Mouse (Mus musculus): Measurements from ENCODE around the gene AK157302. TPM values are rescaled to one million over a fixed set of nuclear protein-coding genes. Genes with fewer than 3 reads are reported as not detected.

The AK157302 gene
- polyA plus RNA-seq, 1 experiment, result 0.04 TPM

GRCm38 (mm10) chr13:21502296-21502695, 7.3 kb downstream of the AK157302 start:
- no peak for TF ChIP-seq GATA1 (IDR thresholded peaks at IDR 0.05; ENCODE audit: low read length)

DNA sequence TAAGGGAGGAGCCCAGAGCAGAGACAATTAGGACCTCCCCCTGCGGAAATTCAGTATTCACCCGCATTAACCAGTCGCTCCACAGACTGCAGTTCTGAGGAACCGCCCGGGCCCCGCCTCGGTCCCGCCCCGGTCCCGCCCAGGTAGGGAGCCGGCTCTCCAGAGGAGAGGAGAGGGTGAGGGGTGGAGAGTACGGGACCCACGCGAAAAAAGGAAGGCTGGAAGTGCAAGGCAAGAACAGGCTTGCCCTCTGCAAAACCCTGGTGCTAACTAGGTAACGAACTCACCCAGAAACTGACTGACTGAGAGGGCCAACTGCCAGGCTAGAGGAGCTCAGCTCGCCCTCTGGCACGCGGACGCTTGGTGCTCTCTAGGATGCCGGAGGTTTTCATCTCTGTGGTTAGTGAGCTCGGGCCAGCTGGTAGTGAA, 11.2 kb downstream of the AK157302 start:
- TF ChIP-seq GATA1 (IDR thresholded peaks at IDR 0.05; ENCODE audit: low read length), result no peak

DNA sequence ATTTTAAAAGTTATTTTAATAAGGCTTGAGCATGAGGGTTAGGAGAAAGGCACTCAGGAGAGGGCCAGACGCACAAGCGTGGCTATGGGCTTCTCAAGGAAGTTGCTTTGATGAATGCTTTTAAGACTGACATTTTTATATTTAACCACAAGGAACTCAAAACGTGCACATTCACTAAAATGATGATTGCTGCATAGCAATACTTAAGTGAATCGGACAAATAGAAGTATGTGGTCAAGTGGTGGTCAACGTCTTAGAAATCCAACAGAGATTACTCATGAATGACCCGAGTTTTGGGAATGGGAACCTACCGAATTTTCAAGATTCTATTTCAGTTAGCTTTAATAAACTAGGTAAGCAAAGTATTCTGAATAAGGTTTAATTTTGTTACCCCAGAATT, 35.1 kb downstream of the AK157302 start:
- TF ChIP-seq GATA1 (IDR thresholded peaks at IDR 0.05; ENCODE audit: low read length), result no peak

DNA sequence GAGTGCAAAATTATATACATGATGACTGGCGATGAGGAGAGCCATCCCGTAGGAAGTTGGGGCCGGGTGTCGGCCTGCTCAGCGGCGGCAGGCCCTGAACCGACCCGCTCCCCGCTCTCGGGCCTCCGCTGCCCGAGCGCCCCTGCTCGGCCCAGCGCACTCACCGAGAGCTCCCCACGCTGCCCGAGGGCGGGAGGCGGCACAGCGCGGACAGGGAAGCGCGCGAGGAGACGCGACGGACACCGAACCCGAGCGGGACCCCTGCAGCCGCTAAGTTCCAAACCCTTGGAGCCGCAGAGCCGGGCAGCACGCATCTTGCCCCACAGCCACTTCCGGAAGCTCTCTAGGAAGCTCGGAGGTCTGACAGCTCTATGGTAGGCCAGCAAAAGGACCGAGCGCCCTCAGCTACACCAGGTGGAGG, 35.8 kb downstream of the AK157302 start, which contains the start of gene Zkscan8:
TSS of gene Zkscan8 (minus strand) at position 340 of the 421 bp plus-strand sequence.
- TF ChIP-seq GATA1 (IDR thresholded peaks at IDR 0.05; ENCODE audit: low read length), result no peak

- TF ChIP-seq GATA1 (IDR thresholded peaks at IDR 0.05; ENCODE audit: low read length), result no peak
These were observed 47.7 kb downstream of the AK157302 start, which contains the start of gene Olfr1366 for GRCm38 (mm10) chr13:21542708-21543107. TSS of gene Olfr1366 (minus strand) at chr13:21542808.

Other genes with a start within 250 kb of the AK157302 start
- not detected in 2 replicates for gene Gpx5, start 202.5 kb upstream of the AK157302 start, polyA plus RNA-seq (2012)
- gene Gpx6, start 183.1 kb upstream of the AK157302 start, polyA plus RNA-seq (2012), result not detected in 2 replicates
- gene Olfr1367, start 148.3 kb upstream of the AK157302 start, polyA plus RNA-seq (2012), result not detected in 2 replicates
- 2.9 and 3.9 TPM in 2 replicates for gene Zscan12, start 132.4 kb upstream of the AK157302 start, polyA plus RNA-seq (2012)
- 3.7 and 4.9 TPM in 2 replicates for gene Zkscan3, start 92.5 kb upstream of the AK157302 start, polyA plus RNA-seq (2012)
- gene Pgbd1, start 54.2 kb upstream of the AK157302 start, polyA plus RNA-seq (2012), result 0.17 and 0.22 TPM in 2 replicates
- 2.7 and 3.1 TPM in 2 replicates for gene Zscan26, start 41.5 kb upstream of the AK157302 start, polyA plus RNA-seq (2012)
- gene Nkapl, start 26.7 kb upstream of the AK157302 start, polyA plus RNA-seq (2012), result 1.1 and 1.9 TPM in 2 replicates
- not detected in 2 replicates for gene Zkscan4, start 16.3 kb upstream of the AK157302 start, polyA plus RNA-seq (2012)
- gene Gm10065, start 15.8 kb upstream of the AK157302 start, polyA plus RNA-seq (2012), result not detected in 2 replicates
- gene Gm11273, start 6.2 kb downstream of the AK157302 start, polyA plus RNA-seq (2012), result 16.7 and 23.3 TPM in 2 replicates
- 5.9 and 6.2 TPM in 2 replicates for gene Zkscan8, start 35.9 kb downstream of the AK157302 start, polyA plus RNA-seq (2012)
- gene Olfr1366, start 47.6 kb downstream of the AK157302 start, polyA plus RNA-seq (2012), result not detected in 2 replicates
- not detected in 2 replicates for gene Olfr1535, start 64.7 kb downstream of the AK157302 start, polyA plus RNA-seq (2012)
- not detected in 2 replicates for gene Olfr1364, start 86.5 kb downstream of the AK157302 start, polyA plus RNA-seq (2012)
- not detected in 2 replicates for gene Olfr1362, start 118.8 kb downstream of the AK157302 start, polyA plus RNA-seq (2012)
- not detected in 2 replicates for gene Olfr11, start 147.3 kb downstream of the AK157302 start, polyA plus RNA-seq (2012)
- gene Olfr1361, start 168.2 kb downstream of the AK157302 start, polyA plus RNA-seq (2012), result not detected in 2 replicates
- gene Olfr1360, start 182.2 kb downstream of the AK157302 start, polyA plus RNA-seq (2012), result not detected in 2 replicates
- not detected in 2 replicates for gene Olfr1359, start 202.9 kb downstream of the AK157302 start, polyA plus RNA-seq (2012)
- gene Hist1h2bl, start 220.9 kb downstream of the AK157302 start, polyA plus RNA-seq (2012), result 9.8 and 10.6 TPM in 2 replicates
- 372 and 421 TPM in 2 replicates for gene Hist1h2ai, start 221.2 kb downstream of the AK157302 start, polyA plus RNA-seq (2012)
- 53.9 and 54.4 TPM in 2 replicates for gene Hist1h3h, start 222.4 kb downstream of the AK157302 start, polyA plus RNA-seq (2012)
- gene Hist1h2bm, start 226.8 kb downstream of the AK157302 start, polyA plus RNA-seq (2012), result 1.9 and 2.1 TPM in 2 replicates
- gene Hist1h4j, start 239.8 kb downstream of the AK157302 start, polyA plus RNA-seq (2012), result 1.9 and 2.4 TPM in 2 replicates

All from G1E-ER4 (cell line).